Mouse (Mus musculus): ENCODE data around the gene Cdc34. TPM values are rescaled to one million over a fixed set of nuclear protein-coding genes. Genes with fewer than 3 reads are reported as not detected.
A peak's percentile ranks its signal among the peaks of the same experiment; 100 is the strongest.

Gene Cdc34
- total and polyA plus RNA-seq, 2 experiments from 2014 or later: 72.5 to 99.4 TPM

DNA sequence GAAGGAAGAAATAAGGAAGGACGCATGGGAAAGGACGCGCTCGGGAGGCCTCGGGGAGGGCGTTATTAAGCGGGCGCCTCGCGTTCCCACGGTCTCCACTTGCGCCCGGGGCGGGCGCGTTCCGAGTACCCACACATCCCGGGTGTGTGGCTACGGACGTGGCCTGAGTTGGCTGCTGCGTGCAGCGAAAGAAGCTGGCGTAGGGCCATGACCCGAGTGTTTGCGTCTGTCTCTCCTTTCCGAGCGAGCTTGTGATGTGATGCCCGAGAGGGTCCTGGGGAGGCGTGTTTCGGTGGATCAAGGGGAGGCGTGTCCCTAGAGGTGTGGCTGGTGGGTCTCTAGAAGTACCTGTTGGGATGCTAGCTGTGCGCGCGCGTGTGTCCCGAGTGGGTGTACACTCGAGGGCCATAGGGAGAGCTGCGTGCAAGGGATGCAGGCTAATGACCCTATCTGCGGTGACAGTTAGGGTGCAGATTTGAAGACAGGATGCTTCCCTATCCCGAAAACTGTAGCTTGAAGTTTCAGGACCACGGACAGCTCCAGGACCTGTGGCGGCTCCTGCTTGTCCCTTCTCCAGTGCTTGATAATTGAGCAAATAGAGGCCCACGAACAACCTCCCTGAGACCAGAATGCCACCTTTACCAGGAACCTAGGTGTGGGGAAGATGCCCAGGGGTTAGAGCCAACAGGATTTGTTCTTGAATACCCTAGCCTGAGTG is 35.8 kb downstream of the Cdc34 start:
- Histone ChIP-seq H3K4me2 (ENCODE audit: low read depth, low read length, poor library complexity, severe bottlenecking) (peak overlapping the region; percentile 66), H3K27me3 (ENCODE audit: insufficient read depth, low read length) (no peaks in the 10 kb centered on the region), H3K4me3 (ENCODE audit: low read depth, low read length) (peak overlapping the region; percentile 83), H3K9ac (replicated peaks; ENCODE audit: low read length, poor library complexity, severe bottlenecking) (peak overlapping the region; percentile 84), H3K27ac (ENCODE audit: low read depth, low read length) (no peak overlapping the region), H3K36me3 (ENCODE audit: insufficient read depth, low read length) (no peaks in the 10 kb centered on the region), H3K9me3 (ENCODE audit: low read length) (no peaks in the 10 kb centered on the region), H3K4me1 (ENCODE audit: insufficient read depth, low read length) (no peaks in the 10 kb centered on the region; the same call in 1 of the 2 replicates)
- no peak for TF ChIP-seq CTCF (IDR thresholded peaks at IDR 0.05)
- DNase-seq (ENCODE audit: low spot score) (no peak), ATAC-seq (ENCODE audit: low FRiP score) (no peak)
- whole genome bisulfite sequencing: 3% methylated on average over 43 of the region's 43 CpGs

DNA sequence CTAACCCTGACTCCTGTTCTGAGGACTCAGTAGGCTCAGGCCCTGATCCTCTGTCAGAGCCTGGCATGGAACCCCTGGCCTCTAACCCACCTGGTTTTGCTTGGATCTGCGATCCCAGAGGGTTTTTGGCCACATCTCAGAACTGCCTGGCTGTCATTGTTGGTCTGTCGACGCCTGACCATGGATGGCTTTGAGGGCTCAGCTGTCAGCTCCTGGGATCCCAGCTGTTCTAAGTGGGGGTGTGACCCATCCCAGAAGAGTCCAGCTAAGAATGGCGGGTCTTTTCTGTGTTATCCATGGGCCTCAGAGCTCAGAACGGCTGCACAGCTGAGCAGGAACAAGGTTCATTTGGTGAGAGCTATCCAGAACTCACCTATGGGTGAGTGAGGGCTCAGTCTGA is 39.1 kb downstream of the Cdc34 start:
- WGBS: 61% methylated on average over 5 of the region's 5 CpGs
- ATAC-seq (ENCODE audit: low FRiP score) (no peak), DNase-seq (ENCODE audit: low spot score) (no peak)
- no peak overlapping the region for H3K4me3 ChIP-seq (ENCODE audit: low read depth, low read length)
- TF ChIP-seq CTCF (IDR thresholded peaks at IDR 0.05): no peak
- no peaks in the 10 kb centered on the region; the same call in 1 of the 2 replicates for H3K4me1 ChIP-seq (ENCODE audit: insufficient read depth, low read length)
- peaks cover 7% of the 10 kb centered on the region; the same call in 1 of the 2 replicates for H3K36me3 ChIP-seq (ENCODE audit: insufficient read depth, low read length)
- no peak overlapping the region for H3K27ac ChIP-seq (ENCODE audit: low read depth, low read length)
- no peaks in the 10 kb centered on the region for H3K27me3 ChIP-seq (ENCODE audit: insufficient read depth, low read length)
- H3K9ac ChIP-seq (replicated peaks; ENCODE audit: low read length, poor library complexity, severe bottlenecking): no peak overlapping the region
- no peak overlapping the region for H3K4me2 ChIP-seq (ENCODE audit: low read depth, low read length, poor library complexity, severe bottlenecking)
- H3K9me3 ChIP-seq (ENCODE audit: low read length): no peaks in the 10 kb centered on the region

DNA sequence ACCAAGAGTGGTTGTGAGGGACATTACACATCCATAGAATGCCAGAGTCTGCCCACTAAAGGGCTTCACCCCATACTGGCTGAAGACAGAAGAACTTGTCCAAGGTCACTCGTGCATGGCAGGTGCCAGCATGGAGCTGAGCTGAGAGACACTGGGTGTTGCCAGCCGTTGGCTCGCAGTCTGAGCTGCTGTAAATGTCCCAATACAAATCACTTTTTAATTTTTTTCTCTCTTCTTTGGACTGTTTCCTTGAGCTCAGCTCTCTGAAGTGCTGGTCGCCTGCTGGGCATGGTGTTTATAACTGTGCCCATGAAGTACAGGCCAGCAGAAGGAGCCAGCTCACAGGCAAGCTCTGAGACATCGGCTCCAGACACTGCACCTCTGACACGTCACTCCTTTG is 41.1 kb downstream of the Cdc34 start:
- 48% methylated on average over 6 of the region's 6 CpGs for WGBS

DNA sequence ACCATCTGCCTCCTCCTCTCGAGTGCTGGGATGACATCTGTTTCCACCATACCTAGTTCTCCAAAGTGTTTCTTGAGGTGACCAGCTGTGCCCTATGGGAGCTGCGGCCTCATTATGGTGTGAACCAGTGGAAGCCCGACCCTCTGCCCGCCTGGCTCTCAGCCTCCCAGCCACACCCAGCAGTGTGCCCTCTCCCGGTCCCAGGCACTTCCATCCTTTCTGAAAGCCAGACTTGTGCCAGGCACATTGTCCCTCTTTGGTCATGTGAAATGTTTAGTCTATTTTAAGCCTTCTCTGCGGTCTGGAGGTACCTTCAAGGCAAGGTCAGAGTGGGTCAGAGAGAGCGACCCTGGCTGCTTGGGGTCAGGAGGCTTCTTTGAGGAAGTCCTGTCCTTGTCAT is 41.7 kb downstream of the Cdc34 start:
- Histone ChIP-seq H3K4me1 (ENCODE audit: insufficient read depth, low read length) (no peaks in the 10 kb centered on the region), H3K4me3 (ENCODE audit: low read depth, low read length) (no peak overlapping the region), H3K4me2 (ENCODE audit: low read depth, low read length, poor library complexity, severe bottlenecking) (no peak overlapping the region), H3K36me3 (ENCODE audit: insufficient read depth, low read length) (peaks cover 7% of the 10 kb centered on the region; the same call in 1 of the 2 replicates), H3K9me3 (ENCODE audit: low read length) (no peaks in the 10 kb centered on the region), H3K27me3 (ENCODE audit: insufficient read depth, low read length) (no peaks in the 10 kb centered on the region), H3K9ac (replicated peaks; ENCODE audit: low read length, poor library complexity, severe bottlenecking) (no peak overlapping the region), H3K27ac (ENCODE audit: low read depth, low read length) (no peak overlapping the region)
- TF ChIP-seq CTCF (IDR thresholded peaks at IDR 0.05): no peak
- no peak for ATAC-seq (ENCODE audit: low FRiP score)
- WGBS: 90% methylated on average over 7 of the region's 7 CpGs
- DNase-seq (ENCODE audit: low spot score): no peak

More for the DNA sequence above, 41.1 kb downstream of the Cdc34 start:
- ATAC-seq (ENCODE audit: low FRiP score) (no peak; the same call in 1 of the 2 replicates), DNase-seq (ENCODE audit: low spot score) (peak; percentile 58)
- no peaks in the 10 kb centered on the region; the same call in 1 of the 2 replicates for H3K4me1 ChIP-seq (ENCODE audit: insufficient read depth, low read length)
- H3K36me3 ChIP-seq (ENCODE audit: insufficient read depth, low read length): peaks cover 7% of the 10 kb centered on the region; the same call in 1 of the 2 replicates
- H3K9me3 ChIP-seq (ENCODE audit: low read length): no peaks in the 10 kb centered on the region
- no peak overlapping the region for H3K9ac ChIP-seq (replicated peaks; ENCODE audit: low read length, poor library complexity, severe bottlenecking)
- no peak for TF ChIP-seq CTCF (IDR thresholded peaks at IDR 0.05)
- H3K4me3 ChIP-seq (ENCODE audit: low read depth, low read length): no peak overlapping the region
- no peak overlapping the region for H3K4me2 ChIP-seq (ENCODE audit: low read depth, low read length, poor library complexity, severe bottlenecking)
- no peak overlapping the region for H3K27ac ChIP-seq (ENCODE audit: low read depth, low read length)
- no peaks in the 10 kb centered on the region for H3K27me3 ChIP-seq (ENCODE audit: insufficient read depth, low read length)

DNA sequence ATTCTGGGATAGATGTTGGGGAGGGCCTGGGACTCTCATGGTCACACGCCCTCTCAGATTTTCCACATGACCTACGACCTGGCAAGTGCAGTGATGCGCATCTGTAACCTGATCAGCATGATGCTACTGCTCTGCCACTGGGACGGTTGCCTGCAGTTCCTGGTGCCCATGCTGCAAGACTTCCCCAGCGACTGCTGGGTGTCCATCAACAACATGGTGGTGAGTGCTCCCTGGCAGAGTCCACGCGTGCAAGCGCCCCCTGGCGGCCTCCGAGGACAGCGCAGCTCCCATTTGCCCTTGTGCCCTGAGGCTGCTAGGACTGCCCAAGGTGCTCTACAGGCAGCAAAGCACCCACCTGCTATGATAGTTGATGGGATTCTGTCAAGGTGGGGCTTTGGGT is 44.1 kb downstream of the Cdc34 start:
- ATAC-seq (ENCODE audit: low FRiP score): no peak
- no peaks in the 10 kb centered on the region for H3K9me3 ChIP-seq (ENCODE audit: low read length)
- no peak overlapping the region for H3K4me3 ChIP-seq (ENCODE audit: low read depth, low read length)
- WGBS: 31% methylated on average over 11 of the region's 11 CpGs
- no peaks in the 10 kb centered on the region for H3K27me3 ChIP-seq (ENCODE audit: insufficient read depth, low read length)
- peak; percentile 57 for TF ChIP-seq CTCF (IDR thresholded peaks at IDR 0.05)
- H3K4me1 ChIP-seq (ENCODE audit: insufficient read depth, low read length): no peaks in the 10 kb centered on the region
- peaks cover 10% of the 10 kb centered on the region; the same call in 1 of the 2 replicates for H3K36me3 ChIP-seq (ENCODE audit: insufficient read depth, low read length)
- H3K4me2 ChIP-seq (ENCODE audit: low read depth, low read length, poor library complexity, severe bottlenecking): no peak overlapping the region
- no peak for DNase-seq (ENCODE audit: low spot score)
- no peak overlapping the region for H3K27ac ChIP-seq (ENCODE audit: low read depth, low read length)
- H3K9ac ChIP-seq (replicated peaks; ENCODE audit: low read length, poor library complexity, severe bottlenecking): no peak overlapping the region

Data from midbrain, postnatal 0 days (tissue).